Mouse (Mus musculus): ENCODE data around the gene Opa1.

The Opa1 gene

GRCm38 (mm10) chr16:29656187-29656825 lies 77.2 kb downstream of the Opa1 start:
- CTCF ChIA-PET: no interaction called here

GRCm38 (mm10) chr16:29656901-29657300 lies 77.8 kb downstream of the Opa1 start:
- CTCF ChIA-PET: no interaction called here

- CTCF ChIA-PET: interaction anchor here (0.5 kb wide), 1 partner anchor 550 kb away, joined by 10 read pairs; no protein-coding TSS in a partner anchor
Observed at GRCm38 (mm10) chr16:29657650-29658548, 78.8 kb downstream of the Opa1 start.

DNA sequence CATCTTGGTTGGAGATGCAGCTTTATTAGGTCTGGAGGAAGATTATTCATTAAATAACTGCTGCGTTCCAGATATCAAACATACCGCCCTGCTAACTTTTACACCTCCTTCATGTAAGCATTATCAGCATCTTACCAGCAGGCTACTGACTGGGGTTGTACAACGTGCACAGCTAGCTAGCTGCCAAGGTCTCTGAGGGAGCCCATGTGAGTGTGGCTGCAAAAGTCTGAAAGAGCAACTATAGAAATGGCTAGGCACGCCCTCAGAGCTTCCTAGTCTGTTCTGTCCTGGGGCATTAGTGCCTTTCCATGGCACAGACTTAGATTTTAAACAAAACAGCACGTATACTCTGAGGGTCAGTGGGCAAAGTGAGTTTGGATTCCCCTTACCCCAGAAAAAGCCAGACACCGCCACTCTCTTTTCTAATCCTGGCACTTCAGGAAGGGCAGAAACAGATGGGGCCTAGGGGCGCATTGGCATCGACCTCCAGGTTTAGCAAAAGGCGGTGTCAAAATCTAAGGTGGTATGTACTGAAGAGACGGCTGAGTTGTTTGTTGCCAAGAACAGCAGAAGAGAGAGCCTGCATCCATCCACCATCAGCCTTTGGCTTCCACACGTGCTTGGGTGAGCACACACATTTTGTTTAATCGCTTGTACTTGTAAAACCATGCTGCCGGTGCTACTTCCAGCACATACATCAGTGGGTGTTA lies 80.1 kb downstream of the Opa1 start:
- CTCF ChIA-PET: no interaction called here

GRCm38 (mm10) chr16:29663042-29663758 lies 84.1 kb downstream of the Opa1 start:
- CTCF ChIA-PET: interaction anchor here (0.7 kb wide), 1 partner anchor 169 kb away, joined by 4 read pairs; no protein-coding TSS in a partner anchor

DNA sequence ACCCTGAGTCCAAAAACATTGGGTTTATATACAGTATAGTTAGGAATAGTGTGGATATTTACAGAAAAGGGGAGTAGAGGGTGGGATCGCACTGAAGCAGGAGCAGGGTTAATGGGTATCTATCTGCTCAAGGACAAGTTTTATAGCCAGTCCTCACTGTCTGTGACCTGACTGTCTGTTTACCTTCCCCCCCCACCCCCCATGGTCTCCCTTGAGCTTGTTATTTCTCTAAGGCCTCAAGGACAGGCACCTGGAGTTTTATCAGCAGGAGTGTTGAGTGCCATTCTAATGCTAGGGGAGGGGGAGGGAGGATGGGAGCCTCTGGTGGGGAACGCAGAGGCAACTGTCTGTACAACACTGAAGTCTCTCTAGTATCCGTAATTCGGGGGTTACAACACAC lies 85.3 kb downstream of the Opa1 start:
- CTCF ChIA-PET: no interaction called here

GRCm38 (mm10) chr16:29666991-29667701 lies 88.0 kb downstream of the Opa1 start:
- CTCF ChIA-PET: no interaction called here

GRCm38 (mm10) chr16:29667702-29668061 lies 88.5 kb downstream of the Opa1 start:
- CTCF ChIA-PET: no interaction called here

- CTCF ChIA-PET: no interaction called here
Observed at GRCm38 (mm10) chr16:29668451-29668850, 89.3 kb downstream of the Opa1 start.

DNA sequence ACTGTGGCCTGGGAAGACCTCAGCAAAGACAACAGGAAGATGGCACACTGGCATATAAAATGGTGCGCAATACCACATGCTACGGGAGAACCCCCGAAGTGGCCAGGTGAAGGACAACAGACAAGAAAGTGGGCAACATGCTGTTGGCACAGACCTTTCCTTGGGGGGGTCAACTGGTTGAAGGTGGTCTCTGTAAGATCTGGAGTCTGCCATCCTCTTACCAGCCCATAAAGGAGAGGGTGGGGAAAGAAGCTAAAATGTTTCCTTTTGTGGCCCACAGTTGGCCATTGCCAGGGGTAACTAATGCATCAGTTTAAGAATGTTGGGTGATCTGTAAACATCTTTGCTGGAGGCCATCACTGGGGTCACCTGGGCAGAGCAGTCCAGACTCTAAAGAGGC lies 91.7 kb downstream of the Opa1 start:
- CTCF ChIA-PET: no interaction called here

DNA sequence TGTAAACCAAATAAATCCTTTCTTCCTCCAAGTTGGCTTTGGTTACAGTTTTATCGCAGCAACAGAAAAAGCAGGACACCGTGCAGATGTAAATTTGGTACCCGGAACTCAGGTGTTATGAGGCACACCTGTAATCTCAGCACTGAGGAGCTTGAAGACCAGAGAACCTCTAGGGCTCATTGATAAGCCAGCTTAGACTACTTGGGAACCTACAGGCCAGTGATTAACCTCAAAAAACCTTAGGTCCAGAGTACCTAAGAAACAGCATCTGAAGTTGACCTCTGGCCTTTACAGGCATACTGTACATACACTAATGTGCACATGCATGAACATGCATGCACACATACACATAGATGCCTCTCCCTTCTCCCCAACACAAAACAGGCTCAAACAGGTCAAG lies 94.1 kb downstream of the Opa1 start:
- CTCF ChIA-PET: no interaction called here

- CTCF ChIA-PET: no interaction called here
Observed at GRCm38 (mm10) chr16:29679607-29680006, 100.5 kb downstream of the Opa1 start.

DNA sequence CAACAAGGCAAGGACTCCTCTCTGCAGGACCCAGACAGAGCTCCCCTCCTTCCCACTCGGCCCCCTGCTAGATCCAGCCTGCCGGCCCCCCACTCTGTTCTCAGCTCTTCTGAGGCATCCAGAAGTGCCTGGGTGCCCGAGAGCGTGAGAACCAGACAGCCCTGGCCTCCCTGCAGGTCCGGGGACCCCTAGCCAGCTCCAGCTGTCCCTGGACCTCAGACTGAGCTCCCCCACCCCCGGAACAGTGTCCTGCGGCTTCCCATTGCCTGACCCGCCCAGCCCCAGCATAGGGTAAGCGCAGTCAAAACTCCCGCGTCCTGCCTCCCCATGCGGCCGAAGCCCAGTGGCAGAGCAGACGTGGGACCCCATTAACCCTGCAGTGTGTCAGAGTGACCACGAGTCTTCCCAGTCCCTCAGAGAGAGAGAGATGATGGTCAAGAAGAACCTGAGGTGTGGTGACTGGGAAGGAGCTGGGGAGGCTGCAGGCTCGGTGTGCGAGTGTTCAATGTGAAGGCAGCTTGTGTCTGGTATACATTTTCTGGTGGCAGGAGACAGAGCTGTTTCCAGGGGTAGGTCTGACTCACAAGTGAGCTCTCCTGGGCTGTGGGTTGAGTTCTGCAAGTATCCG lies 101.5 kb downstream of the Opa1 start:
- CTCF ChIA-PET: no interaction called here

DNA sequence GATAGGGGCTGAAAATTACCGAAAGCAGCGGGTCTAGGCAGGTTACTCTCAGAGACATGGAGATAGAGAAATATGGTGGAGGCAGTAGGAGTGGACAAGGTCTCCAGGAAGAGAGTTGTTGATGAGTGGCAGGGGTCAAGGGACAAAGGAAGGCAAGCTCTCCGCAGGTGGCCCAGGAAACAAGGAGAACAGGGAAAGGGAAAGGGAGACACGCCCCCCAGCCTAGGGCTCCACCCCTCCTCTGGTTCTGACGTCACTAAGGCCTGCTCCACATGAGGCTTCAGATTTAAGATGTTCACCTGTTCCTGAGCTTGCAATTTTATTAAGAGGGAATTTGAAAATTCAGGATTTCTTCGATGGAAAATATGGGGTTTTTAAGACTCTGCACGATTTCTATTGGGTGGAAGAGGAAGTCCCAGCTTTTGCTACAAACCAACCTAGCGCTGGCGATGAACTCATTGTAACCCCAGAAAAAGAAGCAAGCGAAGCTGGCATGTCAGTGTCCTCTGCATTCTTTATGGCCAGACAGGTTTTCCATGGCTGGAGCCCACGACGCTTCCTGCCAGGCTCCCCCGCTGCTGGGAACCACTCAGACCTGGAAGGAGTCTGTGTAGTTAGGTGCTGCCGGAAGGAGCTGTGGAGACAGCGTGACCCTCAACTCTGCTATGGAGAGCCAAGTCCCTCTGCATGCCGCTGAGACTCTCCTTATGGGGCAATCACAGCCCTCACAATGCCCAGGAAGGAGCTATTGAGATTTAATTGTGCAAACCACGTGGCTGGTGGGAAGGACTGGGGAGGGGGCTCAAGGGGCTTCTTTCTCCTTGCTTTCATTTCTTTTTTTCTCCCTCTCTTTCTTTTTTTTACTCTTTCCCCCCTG lies 103.7 kb downstream of the Opa1 start:
- CTCF ChIA-PET: interaction anchor here (0.6 kb wide), 3 partner anchors 56 to 64 kb away, joined by 3 to 5 read pairs (median 3); no protein-coding TSS in a partner anchor

- CTCF ChIA-PET: interaction anchor here (0.6 kb wide), 1 partner anchor 57 kb away, joined by 3 read pairs; no protein-coding TSS in a partner anchor
Observed at GRCm38 (mm10) chr16:29683563-29683962, 104.4 kb downstream of the Opa1 start.

- CTCF ChIA-PET: no interaction called here
Observed at GRCm38 (mm10) chr16:29684111-29684510, 105.0 kb downstream of the Opa1 start.

DNA sequence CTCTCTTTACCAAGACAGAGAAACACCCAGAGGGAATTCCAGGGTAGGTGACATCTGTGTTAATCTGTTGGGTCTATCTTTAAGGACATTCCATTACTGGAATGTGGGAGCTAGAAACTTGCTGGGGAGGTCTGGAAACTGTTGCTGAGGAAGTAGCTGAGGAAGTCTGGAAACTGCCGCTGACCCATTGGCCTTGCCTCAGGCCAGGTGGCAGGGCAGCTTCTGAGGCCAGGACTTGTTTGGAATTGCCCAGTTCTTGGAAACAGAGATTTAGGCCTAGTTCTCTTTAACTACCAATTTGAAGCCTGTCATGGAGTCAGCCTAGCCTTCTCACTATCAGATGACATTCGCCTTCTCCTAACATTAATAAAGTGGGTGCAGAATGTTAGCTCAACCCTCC lies 105.5 kb downstream of the Opa1 start:
- CTCF ChIA-PET: no interaction called here

DNA sequence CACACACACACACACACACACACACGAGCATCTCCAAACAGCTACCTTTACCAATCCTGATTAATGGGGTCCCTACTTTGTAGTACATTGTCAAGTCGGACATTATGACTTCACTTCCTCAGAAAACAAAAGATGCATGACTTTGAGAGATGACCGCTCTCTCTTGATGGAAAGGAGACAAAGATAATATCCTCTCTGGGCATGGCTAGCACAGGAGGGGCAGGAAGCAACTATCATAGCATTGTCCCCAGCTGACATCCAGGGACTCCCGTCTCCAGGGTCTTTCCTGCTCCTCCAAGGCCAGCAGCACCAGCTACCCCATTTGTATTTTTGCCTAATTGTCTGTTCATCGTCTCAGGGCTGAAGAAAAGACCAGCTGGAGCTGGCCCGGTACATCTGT lies 107.0 kb downstream of the Opa1 start:
- CTCF ChIA-PET: no interaction called here

DNA sequence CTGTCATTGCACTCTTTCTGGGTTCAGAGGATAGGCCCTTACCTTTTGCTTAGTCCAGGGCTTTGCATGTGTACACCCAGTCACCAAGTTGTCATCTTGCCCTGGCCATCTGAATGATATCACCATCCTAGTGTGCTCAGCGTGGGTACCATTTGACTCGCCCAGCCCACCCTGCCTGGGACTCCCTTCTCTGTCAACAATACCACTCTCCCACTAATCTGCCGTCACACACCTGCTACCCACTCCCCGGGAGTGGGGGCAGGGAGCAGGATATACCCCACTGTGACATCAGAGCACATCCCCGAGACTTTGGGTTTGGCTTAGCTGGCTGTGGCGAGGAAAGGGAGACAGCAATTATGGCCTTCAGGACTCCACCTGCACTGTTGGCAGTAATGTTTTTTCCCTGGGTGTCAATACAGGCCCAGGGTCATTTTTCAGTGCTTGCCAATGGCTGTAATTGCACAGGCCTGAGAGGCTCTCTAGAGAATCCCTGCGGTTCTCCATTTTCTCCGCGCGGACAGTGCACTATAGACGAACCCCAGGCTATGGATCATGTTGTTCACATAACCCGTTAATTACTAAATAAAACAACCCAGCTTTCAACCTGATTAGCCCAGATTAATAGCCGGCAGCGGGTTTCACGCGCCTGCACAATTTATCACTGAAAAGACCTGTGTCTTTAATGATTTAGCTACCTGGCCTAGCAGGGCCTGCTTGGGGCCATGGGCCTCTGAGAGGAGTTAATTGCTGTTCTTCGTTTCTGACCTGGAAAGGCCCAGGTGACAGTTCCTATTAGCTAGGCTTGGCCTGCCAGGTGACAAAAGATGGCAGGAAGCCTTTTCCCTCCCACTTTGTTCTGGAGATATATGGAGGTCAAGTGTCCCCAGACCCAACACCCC lies 109.1 kb downstream of the Opa1 start:
- CTCF ChIA-PET: no interaction called here

Measured in spleen, embryonic (tissue).